Mouse (Mus musculus) cerebellum, postnatal 36 days (tissue): ENCODE results near the gene Supt7l.

Source experiments
- DNase-seq, 2 experiments: peaks; one replicate each; pipeline ENCODE4 v3.0.0; 2021 to 2022; ENCODE audit warnings: mixed read lengths in 2 of 2

Gene Supt7l

DNA sequence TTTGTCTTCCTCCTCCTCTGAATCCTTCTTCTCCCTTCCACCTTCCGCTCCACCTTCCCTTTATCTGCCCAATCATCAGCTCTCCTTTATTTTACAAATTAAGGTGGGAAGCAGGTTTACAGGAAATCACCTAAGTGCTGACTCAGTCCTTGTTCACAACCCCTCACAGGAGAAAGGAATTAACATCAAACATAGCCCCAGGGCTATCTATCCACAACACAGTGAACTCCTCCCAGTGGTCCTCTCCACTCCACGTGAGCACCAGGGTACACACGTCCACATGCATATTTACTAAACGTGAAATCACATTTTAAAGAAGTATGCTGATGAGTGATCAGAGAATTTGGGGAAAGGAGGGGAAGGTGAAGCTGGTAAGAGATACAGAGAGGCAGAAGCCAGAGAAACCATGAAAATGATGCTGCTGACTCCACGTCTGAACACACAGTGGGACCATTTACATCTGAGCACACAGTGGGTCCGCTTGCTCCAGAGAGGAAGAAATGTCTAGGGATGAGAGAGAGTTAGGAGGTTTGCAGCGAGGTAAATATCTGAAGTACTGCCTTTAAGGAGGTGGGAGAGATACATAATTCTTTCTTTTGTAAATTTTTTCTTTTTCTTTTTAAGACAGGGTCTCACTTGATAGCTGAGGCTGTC, 38.4 kb downstream of the Supt7l start:
- no peak for DNase-seq

DNA sequence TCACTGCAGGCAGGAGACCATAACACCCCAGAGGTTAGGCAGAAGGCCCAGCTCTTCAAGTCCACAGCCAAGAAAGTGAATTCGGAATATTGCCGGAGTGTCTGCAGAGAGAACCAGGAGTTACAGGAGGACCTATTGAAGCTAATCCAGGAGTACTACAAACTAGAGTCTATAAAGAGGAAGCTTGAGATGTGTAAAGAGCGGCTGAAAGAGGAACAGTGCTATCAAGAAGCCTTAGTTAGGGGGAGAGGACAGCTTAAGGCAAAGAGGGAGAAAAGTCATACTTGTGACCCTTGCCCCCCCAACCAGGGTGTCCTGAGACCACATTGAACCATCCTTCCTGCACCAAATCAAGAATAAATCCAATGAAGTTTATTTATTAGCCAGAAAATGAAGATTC, 39.7 kb downstream of the Supt7l start:
- DNase-seq = no peak

DNA sequence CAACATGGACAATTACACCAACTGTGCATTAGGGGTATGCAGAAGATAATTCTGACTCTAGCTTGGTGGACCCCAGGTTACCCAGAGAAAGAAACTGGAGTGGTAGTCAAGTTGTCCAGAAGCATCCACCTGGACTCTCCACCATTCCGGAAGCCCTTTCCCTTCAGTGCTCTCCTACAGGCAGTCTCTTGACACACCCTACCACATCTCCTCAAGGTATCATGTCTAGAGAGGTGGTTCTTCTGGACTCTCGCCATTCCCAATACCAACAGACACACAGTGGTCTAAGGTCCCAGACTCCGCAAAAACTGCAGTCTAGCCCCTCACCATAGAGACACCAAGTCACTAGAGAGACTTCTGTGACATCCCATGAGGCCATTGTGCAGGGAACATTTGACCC, 42.2 kb downstream of the Supt7l start, which contains the start of gene 4930548H24Rik:
4930548H24Rik (plus strand) TSS at position 301 of the 400 bp plus-strand sequence.
- DNase-seq = no peak

DNA sequence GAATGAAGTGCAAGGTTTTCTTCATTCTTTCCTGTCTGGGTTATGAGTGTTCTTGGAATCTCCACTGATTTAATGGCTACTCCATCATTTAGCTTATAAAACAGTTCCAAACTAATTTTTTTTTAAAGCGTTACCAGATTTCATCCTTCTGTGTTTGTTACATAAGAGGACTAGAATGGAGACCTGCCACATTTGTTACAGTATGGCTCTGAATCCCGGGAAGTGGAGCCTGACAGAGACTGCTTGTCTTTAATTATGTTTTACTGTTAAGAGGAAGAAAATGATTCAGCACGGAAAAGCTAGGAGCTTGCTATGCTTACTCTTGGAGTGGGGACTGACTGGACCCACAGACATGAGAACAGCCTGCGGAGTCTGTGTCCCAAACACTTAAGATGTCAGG, 47.1 kb downstream of the Supt7l start:
- no peak for DNase-seq

DNA sequence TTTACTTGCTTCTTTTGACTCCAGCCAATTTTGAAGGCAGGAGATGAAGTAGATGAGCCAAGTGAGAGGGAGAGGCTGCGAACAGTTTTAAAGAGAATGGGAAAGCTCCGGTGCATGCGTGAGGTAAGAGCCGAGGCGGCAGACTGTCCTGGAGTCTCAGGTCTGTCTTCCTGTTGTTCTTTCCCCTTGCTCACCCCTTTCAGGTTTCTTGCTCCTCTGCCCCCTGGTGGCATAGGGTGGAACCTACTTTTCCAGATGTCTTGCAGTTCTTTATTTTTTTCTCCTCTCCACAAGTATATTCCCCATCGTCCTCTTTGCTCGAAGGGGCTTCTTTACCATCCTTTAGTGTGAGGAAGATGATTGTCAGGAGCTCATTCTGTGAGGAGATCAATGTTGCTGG, 57.3 kb downstream of the Supt7l start:
- DNase-seq = peak in 1 of 2 experiments; percentile 10

DNA sequence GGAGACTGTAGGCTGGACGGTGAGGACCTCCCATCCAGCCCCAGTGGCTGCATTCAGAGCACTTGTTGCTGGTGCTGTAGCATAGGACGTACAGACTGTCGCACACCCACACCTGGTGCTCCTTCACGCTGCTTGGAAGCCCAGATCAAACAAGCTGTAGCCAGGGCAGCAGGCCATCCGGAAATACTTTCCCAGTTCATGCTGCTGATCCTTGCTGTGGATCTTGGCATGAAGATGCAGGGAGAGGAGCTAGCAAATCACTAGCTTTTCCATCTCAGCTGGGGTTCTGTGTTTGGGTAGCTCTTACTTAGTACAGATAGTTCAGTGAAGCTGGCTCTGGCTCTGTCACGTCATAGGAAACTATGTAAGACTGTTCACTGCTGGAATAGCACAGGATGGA, 57.9 kb downstream of the Supt7l start:
- DNase-seq = no peak

DNA sequence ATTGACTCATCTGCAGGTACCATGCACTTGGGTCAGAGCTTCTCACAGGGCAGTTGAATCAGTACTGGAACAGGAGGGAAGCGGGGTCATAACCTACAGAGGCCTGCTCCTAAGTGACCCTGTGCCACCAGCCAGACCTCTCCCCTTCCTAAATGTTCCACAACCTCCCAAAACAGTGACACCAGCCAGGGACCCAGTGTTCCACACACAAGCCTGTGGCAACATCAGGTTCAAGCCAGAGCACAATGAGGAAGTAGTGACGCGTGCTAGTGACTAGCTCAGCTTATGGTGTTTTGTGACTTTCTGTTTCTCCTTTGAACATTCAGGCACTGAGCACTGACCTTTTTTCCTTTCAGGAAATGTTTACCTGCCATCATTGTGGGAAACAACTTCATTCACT, 59.8 kb downstream of the Supt7l start:
- DNase-seq = no peak
